Mouse (Mus musculus): Measurements from ENCODE around the gene Rnf141.

The Rnf141 gene

DNA sequence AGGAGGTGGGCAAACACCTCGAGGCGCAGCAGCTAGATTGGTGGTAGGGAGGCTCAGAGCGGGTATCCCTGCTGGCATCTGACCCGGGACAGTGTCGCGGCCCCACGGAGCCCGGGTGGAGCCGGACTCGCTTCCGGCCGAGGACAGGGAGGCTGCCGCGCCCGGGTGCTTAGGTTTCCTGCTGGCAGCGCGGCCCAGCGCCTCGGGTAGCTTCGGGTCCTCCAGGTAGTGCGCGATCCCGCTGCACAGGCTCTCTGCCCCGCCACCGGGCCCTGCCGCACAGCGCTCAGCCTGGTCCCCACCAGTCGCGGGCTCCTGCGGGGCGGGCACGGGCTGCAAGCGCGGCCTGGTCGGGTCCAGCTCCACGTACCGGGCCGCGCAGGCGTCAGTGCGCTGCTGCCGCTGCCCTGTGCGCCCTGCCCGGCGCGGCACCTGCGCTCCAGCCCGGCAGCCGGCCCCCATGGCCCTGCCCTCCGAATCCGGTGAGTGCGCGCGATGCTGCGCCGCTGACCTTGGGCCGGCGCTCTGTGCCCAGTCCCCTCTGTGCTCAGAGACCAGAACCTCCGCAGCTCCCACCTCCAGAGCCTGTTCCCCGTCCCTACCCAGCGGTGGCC is 75.7 kb downstream of the Rnf141 start:
- no peak for DNase-seq (ENCODE audit: low spot score in 2 of 2)

DNA sequence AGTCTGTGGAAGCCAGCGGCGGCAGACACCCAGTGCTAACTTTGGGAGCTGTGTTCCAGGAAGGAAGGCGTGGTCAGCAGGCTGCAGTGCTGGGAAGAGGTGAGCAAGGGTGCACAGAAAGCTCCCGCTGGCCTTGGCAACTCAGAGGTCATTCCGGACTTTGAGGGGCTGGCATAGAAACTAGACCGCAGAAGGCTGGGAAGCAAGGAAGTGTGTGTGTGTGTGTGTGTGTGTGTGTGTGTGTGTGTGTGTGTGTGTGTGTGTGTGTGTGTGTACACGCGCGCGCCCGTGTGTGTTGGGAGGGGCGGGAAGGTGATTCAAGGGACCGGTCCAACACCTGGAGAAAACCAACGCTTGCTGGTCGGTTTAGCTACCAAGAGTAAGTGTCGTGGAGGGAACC is 76.3 kb downstream of the Rnf141 start, which contains the start of gene Ampd3:
Gene Ampd3, plus strand, starts transcription at position 206 of the 400 bp plus-strand sequence.
- no peak for DNase-seq (ENCODE audit: low spot score in 2 of 2)

DNA sequence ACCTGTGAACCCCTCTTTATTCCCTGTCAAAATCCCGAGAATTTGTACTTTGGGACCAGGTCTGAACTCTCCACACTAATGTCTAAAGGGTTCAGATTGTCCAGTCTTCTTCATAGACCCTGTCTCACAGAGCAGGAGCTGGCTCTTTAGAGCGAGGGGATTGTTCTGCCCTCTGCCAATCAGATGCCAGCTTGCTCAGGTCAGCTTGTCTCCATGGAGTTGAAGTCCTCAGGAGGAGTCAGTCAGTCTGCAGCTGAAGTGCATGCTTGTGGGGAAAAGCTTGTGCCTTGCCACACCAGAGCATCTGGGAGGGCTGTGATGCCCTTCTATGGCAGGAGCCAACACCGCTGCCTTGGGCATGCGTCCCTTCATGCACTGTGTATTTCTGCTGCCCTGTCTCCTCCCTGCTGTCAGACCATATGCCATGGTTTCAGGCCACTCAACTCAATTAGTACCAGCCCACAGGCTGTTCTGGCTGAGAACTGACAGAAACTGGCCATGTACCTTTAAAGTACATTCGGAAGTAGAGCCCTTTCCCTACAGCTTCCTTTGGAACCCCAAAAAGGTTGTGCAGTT is 81.6 kb downstream of the Rnf141 start:
- no peak for DNase-seq (ENCODE audit: low spot score in 2 of 2)

DNA sequence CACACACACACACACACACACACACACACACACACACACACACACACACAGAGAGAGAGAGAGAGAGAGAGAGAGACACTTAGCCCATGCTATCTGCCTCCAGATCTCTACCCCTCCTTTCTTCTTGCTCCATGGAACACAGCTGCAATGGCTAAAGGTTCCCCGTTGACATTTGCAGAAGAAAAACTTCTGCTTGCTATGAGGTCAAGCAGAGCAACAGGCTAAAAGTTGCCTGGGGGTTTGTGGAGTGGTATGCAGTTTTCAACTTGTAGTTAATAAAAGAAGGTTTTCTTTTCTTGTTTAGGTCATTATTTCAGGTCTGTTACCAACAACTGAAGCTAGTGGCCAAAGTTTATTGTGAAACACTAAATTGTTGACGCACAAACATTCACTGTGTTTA is 87.8 kb downstream of the Rnf141 start:
- no peak for DNase-seq (ENCODE audit: low spot score in 2 of 2)

DNA sequence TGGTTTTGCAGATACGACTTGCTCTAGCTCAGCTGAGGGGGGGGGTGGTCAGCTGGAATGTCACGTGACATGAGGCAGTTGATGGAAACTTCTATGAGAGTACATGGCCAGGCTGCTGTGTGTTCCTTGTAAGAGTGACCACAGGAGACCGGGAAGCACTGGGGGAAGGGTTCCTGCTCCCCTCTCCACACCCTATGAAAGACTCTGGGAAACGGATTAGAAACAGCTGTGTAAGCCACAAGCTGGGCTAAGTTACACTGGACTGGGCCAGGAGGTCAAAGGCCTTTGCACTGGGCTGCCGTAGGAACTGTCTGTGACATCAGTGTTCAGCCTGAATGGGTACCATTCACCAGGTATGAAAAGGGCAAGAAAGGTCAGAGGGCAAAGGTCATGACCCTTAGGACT is 90.3 kb downstream of the Rnf141 start:
- no peak for DNase-seq (ENCODE audit: low spot score in 2 of 2)

DNA sequence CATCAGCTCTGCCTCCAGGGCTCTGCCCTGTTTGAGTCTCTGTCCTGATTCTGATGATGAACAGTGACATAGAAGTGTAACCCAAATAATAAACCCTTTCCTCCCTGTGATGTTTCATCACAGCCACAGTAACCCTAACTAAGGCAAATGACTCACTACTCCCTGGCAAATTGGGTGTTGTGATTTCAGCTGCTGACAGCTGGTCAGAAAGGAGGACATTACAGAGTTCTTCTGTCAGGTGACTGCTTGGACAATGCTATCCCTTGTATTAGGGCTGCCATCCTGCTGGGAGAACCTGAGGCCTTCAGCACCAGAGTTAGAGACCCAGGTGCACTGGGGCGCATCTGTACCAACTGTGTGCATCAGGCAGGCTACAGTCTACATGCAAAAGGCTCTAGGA is 90.9 kb downstream of the Rnf141 start:
- DNase-seq (ENCODE audit: low spot score in 2 of 2) = no peak

DNA sequence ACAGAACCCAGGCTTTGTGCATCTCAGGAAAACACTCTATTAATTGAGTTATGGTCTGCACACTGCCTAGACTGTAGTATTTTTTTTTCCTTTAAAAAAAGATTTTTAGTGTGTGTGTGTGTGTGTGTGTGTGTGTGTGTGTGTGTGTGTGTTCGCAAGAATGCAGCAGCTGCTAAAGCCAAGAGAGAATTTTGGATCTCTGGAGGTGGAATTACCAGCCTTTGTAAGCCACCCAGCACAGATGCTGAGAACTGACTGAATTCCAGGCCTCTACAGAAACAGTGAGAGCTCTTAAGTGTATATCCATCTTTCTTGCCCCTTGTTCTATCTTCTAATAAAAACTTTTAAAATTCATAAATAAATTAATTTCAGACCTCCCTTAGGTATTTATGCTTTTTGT is 92.6 kb downstream of the Rnf141 start:
- no peak for DNase-seq (ENCODE audit: low spot score in 2 of 2)

DNA sequence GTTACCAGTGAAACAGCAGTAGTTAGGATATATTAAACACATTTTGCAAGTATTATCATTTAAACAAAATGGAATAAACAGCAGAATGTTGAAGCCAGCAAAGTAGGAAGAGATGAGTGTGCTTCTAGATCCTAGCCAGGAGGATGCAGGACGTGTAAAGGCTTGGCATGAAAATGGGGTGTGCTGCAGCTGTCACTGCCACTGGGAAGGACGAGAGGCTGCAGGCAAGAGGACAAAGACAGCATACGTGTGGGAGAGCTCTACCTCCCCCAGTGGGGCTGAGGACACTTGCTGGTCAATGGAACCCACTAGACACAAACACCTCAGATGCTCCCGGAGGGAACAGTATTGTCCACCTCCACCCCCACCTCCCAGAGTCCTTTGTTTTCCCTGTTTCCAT is 93.4 kb downstream of the Rnf141 start:
- DNase-seq (ENCODE audit: low spot score in 2 of 2) = no peak

Measured in urinary bladder, postnatal 36 days (tissue).